Mouse (Mus musculus) right cerebral cortex, postnatal 4 days (tissue): ENCODE results near the gene Cpvl.

Source experiments
- DNase-seq: peaks from one replicate; pipeline ENCODE4 v3.0.0-alpha.2; 2022

The Cpvl gene

GRCm38 (mm10) chr6:53971729-53972128, 6.7 kb downstream of the Cpvl start:
- peak; percentile 36 for DNase-seq

- DNase-seq, result no peak
These were observed 9.4 kb downstream of the Cpvl start for GRCm38 (mm10) chr6:53969081-53969480.

GRCm38 (mm10) chr6:53968550-53968949, 9.9 kb downstream of the Cpvl start:
- no peak for DNase-seq

GRCm38 (mm10) chr6:53966595-53966994, 11.9 kb downstream of the Cpvl start:
- DNase-seq, result no peak

- no peak for DNase-seq
These were observed 12.6 kb downstream of the Cpvl start for GRCm38 (mm10) chr6:53965900-53966299.

- DNase-seq, result no peak
These were observed 14.5 kb downstream of the Cpvl start for GRCm38 (mm10) chr6:53963906-53964496.

GRCm38 (mm10) chr6:53962006-53962405, 16.5 kb downstream of the Cpvl start:
- DNase-seq, result no peak

- DNase-seq, result no peak
These were observed 18.6 kb downstream of the Cpvl start for GRCm38 (mm10) chr6:53959826-53960225.

GRCm38 (mm10) chr6:53958321-53958720, 20.1 kb downstream of the Cpvl start:
- DNase-seq, result peak; percentile 88

- DNase-seq, result no peak
These were observed 22.0 kb downstream of the Cpvl start for GRCm38 (mm10) chr6:53956513-53956912.

GRCm38 (mm10) chr6:53955846-53956245, 22.6 kb downstream of the Cpvl start:
- DNase-seq, result no peak

- DNase-seq, result no peak
These were observed 23.2 kb downstream of the Cpvl start for GRCm38 (mm10) chr6:53955271-53955670.

GRCm38 (mm10) chr6:53954106-53954505, 24.4 kb downstream of the Cpvl start:
- DNase-seq, result no peak

- no peak for DNase-seq
These were observed 25.1 kb downstream of the Cpvl start for GRCm38 (mm10) chr6:53953348-53953747.

- no peak for DNase-seq
These were observed 27.1 kb downstream of the Cpvl start for GRCm38 (mm10) chr6:53951421-53951820.

- DNase-seq, result no peak
These were observed 27.6 kb downstream of the Cpvl start for GRCm38 (mm10) chr6:53950876-53951275.

- no peak for DNase-seq
These were observed 30.0 kb downstream of the Cpvl start for GRCm38 (mm10) chr6:53948388-53949035.

GRCm38 (mm10) chr6:53944887-53945286, 33.6 kb downstream of the Cpvl start:
- DNase-seq, result no peak

- no peak for DNase-seq
These were observed 34.1 kb downstream of the Cpvl start for GRCm38 (mm10) chr6:53944417-53944816.

GRCm38 (mm10) chr6:53942190-53942831, 36.2 kb downstream of the Cpvl start:
- DNase-seq, result no peak

GRCm38 (mm10) chr6:53939752-53940151, 38.7 kb downstream of the Cpvl start:
- no peak for DNase-seq

GRCm38 (mm10) chr6:53938942-53939341, 39.5 kb downstream of the Cpvl start:
- no peak for DNase-seq

GRCm38 (mm10) chr6:53937143-53938134, 41.0 kb downstream of the Cpvl start:
- no peak for DNase-seq
